Mouse (Mus musculus) liver, postnatal 0 days (tissue): ENCODE results near the gene Fmod.

Source experiments
- CTCF ChIP-seq: sonication (generic); IDR thresholded peaks from 2 replicates; pipeline ENCODE4 v1.5.1; 2016; ENCODE audit warnings: antibody characterized with exemption, low read depth
- EP300 ChIP-seq: IDR thresholded peaks from 2 replicates; pipeline ENCODE4 v1.6.1; 2016; ENCODE audit warnings: antibody characterized with exemption, low read depth, mild to moderate bottlenecking

- TF ChIP-seq CTCF (no peak), EP300 (no peak)
Measured at GRCm38 (mm10) chr1:134080406-134080805, 43.4 kb downstream of the Fmod start.
